Mouse (Mus musculus) layer of hippocampus, postnatal 10 days (tissue): ENCODE measurements around the gene Supt4a. TPM values are rescaled to one million over a fixed set of nuclear protein-coding genes. Genes with fewer than 3 reads are reported as not detected.

Source experiments
- DNase-seq, 2 experiments: peaks; one replicate each; pipeline ENCODE4 v3.0.0; 2021; ENCODE audit warnings: low spot score in 2 of 2
- microRNA-seq, 2 experiments: library from miRNA; unstranded; fragments of <30 nt; microRNA quantifications; one replicate each; pipeline ENCODE4 v1.2.0; 2021
- total RNA-seq, 2 experiments: library from RNA; stranded (reverse); gene quantifications; 2 replicates each; pipeline ENCODE4 v1.2.3; 2021

Gene Supt4a
- total RNA-seq, 2 experiments from 2014 or later: 56.1 to 59.9 TPM

DNA sequence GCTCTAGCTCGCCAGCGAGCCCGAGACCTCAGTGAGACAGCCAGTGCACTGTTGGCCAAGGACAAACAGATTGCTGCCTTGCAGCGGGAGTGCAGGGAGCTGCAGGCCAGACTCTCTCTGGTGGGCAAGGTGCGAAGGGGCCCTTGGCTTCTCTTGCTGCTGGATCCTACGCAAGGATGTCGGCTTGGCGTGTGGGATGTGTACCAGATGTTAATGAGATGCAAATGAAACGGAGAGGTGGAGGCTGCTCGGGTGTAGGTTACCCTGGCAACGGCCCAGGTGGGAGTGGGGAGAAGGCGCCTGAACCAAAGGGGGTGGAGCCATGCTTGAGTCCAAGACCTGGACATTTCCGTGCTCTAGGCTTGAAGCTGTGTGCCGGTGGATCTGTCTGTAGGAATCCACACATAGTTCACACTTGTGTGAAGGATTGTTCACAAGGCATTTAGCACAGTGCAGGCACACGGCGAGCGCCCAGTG lies 26.2 kb downstream of the Supt4a start:
- DNase-seq: peak; percentile 56 to 67

DNA sequence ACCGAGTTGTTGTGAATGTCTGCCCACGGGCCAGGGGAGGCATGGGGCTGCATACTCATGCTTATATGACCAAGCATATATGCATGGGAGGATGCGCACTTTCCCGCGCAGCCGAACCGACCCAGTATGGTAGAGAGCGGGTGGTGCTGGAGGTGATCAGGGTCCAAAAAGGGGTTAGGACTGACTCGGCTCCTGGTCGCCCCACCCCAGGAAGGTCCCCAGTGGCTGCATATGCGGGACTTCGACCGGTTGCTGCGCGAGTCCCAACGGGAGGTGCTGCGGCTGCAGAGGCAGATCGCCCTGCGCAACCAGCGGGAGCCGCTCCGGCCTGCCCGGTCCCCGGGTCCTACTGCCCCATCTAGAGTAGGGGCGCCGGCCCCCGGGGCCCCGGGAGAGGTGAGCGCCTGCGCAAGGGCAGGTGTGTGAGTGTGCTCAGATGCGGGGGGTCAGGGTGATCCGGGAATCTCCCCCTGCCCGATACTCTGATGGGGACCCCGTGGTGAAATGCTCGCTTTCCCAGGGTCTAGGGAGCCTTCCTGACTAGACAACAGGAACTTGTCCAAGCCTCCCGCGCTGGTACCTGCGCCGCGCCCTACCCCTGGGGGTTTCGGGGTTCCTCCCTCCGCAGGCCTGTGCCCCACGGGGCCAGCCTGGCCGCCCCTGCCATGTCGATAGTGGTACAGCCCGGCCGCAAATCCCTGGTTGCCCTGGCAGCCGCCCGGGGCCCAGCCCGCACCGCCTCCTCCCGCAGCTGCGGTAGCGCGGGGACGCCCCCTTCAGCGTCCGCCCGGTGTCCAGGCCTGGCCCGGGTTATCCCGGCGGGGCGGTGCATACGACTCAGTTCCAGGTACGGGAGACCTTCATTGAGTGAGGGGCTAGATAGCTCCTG lies 26.9 kb downstream of the Supt4a start:
- peak; percentile 58 to 74 for DNase-seq

DNA sequence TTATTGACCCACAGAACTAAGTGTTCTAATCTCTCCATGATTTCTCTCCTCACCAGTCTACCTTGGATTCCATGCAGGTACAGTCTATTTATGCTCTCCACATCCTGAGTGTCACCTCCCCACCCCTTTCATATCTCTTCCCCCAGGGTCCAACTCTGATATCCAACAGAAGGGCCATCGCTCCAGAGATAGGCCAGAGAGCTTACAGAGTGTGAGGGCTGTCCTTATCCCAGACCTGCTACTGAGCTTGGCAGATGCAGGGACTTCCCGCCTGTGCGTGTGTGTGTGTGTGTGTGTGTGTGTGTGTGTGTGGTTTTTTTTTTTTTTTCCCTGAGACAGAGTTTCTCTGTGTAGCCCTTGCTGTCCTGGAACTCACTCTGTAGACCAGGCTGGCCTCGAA lies 31.4 kb downstream of the Supt4a start:
- DNase-seq: no peak

DNA sequence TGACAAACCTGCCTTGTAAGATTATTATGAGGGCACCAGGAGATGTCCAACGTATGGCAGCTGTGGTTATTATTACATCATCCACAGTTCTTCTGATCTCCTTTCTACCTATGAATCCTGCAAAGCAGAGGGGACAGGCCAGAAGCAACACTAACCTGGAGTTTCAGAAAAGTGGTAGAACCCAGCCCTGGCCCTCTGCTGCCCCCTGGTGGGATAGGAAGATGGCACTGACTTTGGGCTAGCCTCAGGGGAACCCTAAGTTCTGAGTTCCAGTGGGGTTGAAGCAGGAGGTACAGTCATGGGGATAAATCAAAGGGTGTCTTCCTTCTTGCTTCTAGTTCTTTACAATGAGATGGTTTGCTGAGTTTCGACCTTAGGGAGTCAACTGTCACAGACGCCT lies 33.6 kb downstream of the Supt4a start:
- peak; percentile 82 to 84 for DNase-seq

DNA sequence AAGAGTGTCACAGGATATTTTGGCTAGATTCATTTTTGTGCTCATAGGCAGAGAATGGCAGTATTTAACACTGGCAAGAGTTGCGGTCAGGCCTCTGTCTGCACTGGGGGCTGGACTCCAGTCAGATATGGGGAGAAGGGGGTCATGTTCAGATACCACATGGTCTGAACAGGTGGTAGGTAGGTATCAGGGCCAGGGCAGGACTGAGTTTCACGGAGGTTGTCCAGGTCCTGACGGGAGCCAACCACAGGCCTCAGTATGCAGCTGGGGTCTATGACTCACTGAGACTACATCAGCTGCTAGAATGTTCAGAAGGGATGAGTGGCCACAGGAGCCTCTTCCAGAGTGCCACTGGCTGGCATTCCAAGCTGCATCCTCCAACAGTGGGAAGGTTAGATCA lies 35.0 kb downstream of the Supt4a start:
- DNase-seq: no peak

DNA sequence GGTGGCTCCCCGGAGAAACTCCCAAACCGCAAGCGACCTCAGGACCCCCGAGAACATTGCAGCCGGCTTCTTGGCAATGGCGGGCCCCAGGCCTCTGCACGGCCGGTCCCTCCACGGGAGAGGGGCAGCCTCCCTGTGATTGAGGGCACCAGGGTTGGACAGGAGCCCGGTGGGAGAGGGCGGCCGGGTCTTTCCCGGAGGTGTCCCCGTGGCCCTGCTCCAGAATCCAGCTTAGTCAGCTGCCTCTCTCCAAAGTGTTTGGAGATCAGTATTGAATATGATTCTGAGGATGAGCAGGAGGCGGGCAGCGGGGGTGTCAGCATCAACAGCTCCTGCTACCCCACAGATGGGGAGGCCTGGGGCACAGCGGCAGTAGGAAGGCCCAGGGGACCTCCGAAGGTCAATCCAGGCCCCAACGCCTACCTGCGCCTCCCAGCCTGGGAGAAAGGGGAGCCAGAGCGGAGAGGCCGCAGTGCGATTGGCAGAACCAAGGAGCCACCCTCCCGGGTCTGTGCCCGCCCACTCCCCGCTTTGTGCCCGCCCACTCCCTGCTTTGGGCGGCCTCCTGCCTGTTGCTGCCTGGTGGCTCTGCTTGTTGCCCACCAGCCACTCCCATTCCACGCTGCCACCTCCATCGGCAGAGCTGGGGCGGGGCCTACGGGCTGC lies 40.9 kb downstream of the Supt4a start:
- DNase-seq: peak; percentile 67 to 74

DNA sequence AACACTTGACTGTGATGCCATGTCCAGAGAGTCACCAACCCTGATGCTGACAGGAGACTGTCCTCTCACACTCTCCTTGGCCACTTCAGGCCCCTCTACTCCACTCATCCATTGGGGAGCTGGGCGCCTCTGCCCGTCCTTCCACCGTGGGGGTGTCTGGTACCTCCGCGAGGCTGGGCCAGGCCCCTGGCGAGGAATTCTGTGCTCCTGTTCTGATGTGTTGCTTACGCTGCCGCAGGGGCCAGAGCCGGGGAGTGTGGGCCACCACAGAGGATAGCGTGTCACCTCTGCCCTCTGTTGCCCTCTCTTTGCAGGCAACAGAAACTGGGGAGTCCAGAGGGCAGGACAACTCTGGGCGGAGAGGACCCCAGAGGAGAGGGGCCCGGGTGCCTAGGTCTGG lies 41.6 kb downstream of the Supt4a start:
- DNase-seq: no peak

DNA sequence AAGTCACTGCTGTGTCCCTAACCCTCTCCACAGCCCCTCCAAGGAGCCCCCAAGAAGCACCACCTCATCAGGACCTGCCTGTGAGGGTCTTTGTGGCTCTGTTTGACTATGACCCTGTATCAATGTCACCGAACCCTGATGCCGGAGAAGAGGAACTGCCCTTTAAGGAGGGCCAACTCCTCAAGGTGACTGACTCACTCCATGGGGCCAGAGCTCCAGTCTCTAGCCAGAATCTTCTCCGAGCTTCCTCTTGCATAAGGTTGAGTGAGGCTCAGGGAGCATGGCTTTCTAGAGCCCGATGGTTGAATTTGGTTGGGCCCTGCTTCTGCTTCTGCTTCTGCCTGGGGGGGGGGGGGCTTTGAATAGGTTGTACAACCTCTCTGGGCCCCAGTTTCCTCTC lies 42.0 kb downstream of the Supt4a start:
- no peak for DNase-seq

DNA sequence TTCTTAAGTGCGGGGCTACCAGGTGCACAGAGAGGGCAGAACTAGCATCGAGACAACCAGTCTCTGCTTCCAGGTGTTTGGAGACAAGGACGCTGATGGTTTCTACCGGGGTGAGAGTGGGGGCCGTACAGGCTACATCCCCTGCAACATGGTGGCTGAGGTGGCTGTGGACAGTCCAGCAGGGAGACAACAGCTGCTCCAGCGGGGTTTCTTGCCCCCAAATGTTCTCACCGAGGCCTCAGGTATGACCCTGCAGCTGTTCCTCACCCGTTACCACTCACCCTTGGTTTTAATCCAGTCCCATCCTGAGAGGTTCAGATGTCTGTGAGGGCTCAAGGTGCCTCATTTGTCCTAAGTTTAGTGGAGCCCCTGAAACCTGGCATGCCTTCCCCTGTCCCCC lies 42.8 kb downstream of the Supt4a start:
- no peak for DNase-seq

DNA sequence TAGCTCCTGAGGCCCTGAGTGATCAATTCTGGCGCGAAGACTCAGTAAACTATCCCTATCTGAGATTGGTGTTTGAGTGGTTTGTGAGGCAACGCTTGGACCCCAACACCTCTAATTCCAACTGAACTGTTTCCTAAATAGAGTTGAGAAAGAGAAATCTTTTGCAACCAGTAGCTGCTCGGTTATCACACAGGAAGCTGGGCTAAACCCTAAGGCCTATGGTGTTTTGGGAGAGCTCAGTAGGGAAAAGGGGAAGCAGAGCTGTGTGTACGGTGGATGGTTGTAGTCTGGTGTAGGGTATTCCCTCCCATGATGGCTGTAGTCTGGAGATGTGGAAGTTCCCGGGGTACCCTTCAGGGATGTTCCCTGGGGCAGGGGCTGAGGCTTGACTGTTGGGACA lies 52.7 kb downstream of the Supt4a start:
- no peak for DNase-seq

Small RNAs within 50 kb of the gene (microRNA-seq; reads per million reads assigned to microRNA genes)
- gene Mir142: 0 reads per million in 2 experiments
- 0 reads per million in 2 experiments for gene Mir142b

Other genes with a start within 250 kb of the Supt4a start
- not detected for gene Gm11492, start 170.9 kb upstream of the Supt4a start, total RNA-seq
- gene Sept4, start 168.6 kb upstream of the Supt4a start, total RNA-seq: 10 to 100 TPM; 45.5 to 50.6 TPM
- gene Mtmr4, start 145.4 kb upstream of the Supt4a start, total RNA-seq: 10 to 100 TPM; 82.7 to 84.6 TPM
- gene Hsf5, start 120.4 kb upstream of the Supt4a start, total RNA-seq: under 1 TPM; 0.51 to 0.87 TPM
- gene Rnf43, start 74.8 kb upstream of the Supt4a start, total RNA-seq: 1 to 10 TPM; 3.8 to 4.0 TPM
- gene Tspoap1, start 23.0 kb downstream of the Supt4a start, total RNA-seq: 100 to 1,000 TPM; 149 to 174 TPM
- gene Mpo, start 56.0 kb downstream of the Supt4a start, total RNA-seq: under 1 TPM; 0.48 to 0.62 TPM
- under 1 TPM; 0.62 to 0.87 TPM for gene Lpo, start 90.7 kb downstream of the Supt4a start, total RNA-seq
- 1 to 10 TPM; 7.0 to 7.2 TPM for gene Mks1, start 115.7 kb downstream of the Supt4a start, total RNA-seq
- gene Epx, start 138.0 kb downstream of the Supt4a start, total RNA-seq: under 1 TPM; 0.25 to 0.96 TPM
- gene Olfr462, start 154.7 kb downstream of the Supt4a start, total RNA-seq: not detected
- not detected for gene Olfr463, start 159.8 kb downstream of the Supt4a start, total RNA-seq
- not detected for gene Olfr464, start 183.4 kb downstream of the Supt4a start, total RNA-seq
- gene Dynll2, start 250.0 kb downstream of the Supt4a start, total RNA-seq: 100 to 1,000 TPM; 368 to 386 TPM